Mouse (Mus musculus): ENCODE results near the gene Tcl1.
A peak's percentile ranks its signal among the peaks of the same experiment; 100 is the strongest.
"Not testable (repeated sequence)": the region's sequence is repeated elsewhere in the genome, so short reads cannot be mapped to it uniquely, and the experiment has no call there.

Gene Tcl1

DNA sequence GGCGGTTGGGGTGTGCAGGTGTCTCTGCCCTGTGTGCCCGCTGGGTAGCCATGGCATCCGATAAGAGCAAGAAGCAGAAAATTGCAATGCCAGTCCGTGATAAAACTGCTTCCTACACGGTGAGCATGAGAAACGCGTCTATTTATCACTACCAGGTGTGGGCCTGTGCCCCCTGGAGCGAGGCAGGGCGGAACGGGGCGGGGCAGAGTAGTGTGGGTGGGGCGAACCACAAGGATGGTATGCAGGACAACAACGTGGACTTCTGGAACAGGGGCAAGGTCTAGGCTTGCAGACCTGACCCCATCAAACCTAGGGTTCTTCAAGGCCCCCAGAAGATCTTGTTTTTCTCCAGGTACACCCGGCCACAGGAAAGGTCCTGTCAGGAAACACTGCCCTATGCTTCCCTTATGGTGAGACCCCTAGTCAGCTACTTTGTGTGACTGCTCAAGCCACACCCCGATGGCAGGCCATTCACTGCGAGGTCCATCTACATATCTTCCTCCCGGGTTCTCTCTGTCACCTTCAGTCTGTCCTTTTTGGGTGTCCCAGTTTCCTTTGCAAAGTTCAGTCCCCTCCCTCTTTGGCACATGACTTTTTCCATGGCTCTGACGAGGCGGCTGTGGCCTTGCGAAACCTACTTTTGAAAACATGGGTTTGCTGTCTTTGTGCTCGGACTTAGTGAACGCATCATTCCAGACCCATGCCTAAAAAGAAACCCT, at the start of gene Tcl1:
Gene Tcl1, minus strand, starts transcription at position 193 of the 719 bp plus-strand sequence.
- no peak for DNase-seq

DNA sequence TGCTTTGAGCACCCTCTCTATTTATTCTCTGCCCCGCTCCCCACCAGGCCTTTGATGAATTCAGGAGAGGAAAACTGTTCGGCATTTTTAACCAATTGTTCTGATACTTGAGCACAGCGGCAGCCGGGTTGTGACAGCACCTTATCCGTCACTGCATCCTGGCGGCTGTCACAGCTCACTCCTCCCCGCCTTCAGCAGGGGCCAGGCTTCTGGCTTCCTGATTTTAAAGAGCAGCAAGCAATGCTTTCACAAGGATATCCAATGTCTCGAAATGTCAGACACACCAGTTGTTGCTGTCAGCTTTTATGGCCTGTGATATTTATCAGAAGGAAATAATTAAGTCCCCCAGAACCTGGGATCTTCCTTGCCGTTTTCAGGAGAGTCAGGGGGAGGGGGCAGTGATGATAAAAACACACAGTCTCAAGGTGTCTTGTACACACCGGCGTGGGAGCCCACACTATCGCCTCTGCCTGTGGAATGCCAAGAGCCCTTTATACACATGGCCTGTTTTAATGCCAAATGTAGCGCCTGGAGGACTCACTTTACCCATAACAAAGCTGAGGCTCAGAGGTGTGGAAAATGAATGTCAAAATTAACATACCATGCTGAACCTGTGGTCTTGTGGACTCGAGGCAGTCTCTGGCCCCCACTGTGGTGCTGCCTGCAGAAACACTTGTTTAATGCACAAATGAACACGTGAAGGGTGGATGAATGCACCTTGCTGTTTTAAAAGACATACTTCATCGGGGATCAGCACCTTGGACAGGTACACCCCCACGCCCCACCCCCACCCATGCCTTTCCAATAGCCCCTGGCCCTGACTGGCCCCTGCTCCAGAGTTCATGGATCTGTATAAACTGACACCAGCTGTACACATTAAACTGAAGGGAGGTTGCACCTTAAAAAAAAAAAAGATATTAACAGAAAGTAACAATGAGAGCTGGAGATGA, 48.7 kb upstream of the Tcl1 start:
- DNase-seq, result no peak

DNA sequence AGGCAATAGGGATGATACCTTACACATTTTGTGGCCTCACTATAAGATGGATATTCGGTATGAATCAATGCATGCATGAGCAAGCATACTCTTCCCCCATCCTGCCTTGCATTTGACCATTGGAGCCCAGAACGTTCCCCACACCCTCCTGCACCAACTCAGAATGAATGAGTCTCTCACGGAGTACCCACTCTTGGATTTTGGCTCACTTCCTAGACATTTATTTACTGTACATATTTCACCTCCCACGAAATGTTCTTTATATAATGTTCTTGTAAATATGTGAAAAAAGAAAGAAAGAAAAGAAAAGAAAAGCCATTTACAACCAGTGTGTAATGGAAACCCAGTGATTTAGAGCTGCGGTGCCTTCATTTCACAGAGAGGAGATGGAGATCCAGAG, 44.5 kb upstream of the Tcl1 start:
- no peak for DNase-seq

DNA sequence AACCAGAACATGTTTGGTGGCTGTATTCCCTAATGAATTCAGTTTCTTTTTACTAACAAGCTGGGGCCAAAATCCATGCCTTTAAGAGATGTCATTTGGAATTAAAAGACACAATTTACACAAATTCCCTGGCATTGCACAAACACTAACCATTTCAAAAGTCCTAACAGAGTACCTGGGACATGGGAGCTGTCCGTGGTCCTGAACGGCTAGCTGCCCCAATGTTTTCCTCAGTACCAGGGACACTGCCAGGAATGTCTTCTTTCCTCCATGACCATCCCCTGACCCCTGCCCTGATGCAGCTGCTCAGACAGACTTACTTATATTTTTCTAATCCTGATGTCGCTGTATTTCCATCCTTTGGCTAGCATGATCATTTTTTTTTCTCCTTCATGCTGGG, 43.5 kb upstream of the Tcl1 start:
- DNase-seq, result no peak

DNA sequence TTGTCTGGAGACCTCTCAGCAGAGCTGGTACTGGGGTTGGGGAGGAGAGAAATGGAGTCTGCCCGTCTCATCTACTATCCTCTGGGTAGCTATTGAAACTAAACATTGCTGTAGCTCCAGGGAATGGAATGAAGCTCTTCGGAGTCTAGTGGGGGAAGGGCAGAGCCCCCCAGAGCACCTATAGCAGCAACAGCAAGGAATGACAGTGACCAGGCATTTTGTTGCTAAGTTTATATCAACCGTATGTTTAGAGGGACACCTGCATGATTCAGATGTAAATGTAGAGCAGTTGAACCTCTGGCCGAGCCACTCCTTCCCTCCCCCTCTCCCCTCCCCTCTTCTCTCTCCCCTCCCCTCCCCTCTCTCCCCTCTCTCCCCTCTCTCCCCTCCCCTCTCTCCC, 36.6 kb upstream of the Tcl1 start:
- no peak for DNase-seq

DNA sequence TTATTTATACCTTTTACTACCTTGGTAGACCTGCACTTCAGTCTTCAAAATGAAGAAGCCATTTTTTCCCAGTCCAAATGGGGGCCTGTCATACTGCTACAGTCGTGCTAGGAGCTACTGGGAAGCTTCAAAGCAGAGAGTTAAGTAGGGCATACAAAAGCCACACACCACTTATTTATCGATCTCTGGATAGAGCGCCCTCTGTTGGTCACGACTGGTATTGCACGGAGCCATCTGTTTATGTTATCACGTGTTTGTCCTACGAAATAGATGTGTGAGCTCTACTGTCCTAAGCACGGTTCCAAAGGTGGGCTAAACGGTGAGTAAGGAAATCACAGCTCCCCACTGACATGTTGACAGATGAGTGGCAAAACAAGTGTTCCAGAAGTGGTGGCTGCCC, 36.2 kb upstream of the Tcl1 start:
- no peak for DNase-seq

DNA sequence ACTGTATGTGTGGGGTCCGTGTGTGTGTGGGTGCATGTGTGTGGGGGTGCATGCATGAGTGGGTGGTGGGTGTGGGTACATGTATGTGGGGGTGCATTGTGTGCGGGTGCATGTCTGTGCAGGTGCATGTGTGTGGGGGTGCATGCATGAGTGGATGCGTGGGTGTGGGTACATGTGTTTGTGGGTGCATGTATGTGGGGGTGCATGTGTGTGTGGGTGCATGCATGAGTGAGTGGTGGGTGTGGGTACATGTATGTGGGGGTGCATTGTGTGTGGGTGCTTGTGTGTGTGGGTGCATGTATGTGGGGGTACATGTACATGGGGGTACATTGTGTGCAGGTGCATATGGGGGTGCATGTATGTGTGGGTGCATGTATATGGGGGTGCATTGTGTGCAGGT, 31.2 kb upstream of the Tcl1 start:
- DNase-seq, result no peak

DNA sequence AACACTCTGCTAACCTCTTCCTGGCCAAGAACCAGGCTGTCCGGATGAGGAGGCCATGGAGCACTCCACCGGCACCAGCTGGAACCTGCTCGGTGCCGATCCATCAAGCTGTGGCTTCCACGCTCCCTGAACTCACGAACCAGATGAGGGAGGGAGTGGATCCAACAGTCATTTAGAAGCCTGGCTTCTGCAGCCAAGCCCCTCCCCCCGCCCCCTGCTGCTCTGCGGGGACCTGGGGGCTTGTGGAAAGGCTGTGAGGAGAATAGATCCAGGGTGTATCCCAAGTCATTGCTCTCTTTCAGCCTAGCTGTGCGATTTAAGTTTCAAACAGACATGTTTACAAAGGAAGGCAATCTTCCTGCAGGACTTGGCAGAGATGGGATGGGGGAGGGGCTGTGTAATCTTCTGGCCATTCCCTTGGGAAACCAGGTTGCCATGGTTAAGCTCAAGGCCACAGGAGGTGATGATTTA, 26.2 kb upstream of the Tcl1 start:
- DNase-seq, result no peak

DNA sequence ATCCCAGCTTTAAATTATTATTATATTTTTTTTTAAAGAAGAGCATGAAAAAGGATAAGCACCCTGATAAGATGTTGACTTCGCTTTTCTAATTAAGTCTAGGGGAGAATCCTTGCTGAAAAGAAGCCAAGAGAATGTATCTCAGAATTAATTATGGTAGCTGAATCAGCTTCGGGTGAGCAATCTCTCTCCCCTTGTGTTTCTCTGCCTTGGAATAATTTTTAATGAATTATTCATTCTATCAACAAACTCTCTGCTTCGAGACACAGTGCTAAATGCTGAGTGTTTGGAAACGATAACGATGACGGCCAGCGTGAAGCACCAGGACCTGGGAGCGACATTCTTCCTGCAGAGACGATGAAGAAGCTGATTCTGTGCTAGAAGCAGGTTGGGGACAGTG, 16.5 kb upstream of the Tcl1 start:
- DNase-seq, result no peak

DNA sequence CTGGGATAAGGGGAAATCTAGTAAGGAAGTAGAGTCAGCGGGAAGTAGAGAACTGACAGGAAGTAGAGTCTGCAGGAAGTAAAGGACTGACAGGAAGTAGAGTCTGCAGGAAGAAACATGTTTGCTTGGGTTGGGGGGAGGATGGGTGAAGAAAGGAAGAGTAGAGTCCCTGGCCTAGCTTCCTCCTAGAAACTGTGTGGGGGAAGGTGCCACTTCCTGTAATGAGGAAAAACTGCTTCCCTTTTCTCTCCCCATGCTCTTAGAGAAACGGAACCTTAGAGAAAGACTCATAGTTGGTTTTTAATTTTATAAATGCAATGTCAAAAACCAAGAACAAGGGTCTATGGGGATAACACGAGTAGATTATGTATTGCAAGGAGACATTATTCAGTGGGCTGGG, 12.5 kb upstream of the Tcl1 start:
- DNase-seq, result no peak

DNA sequence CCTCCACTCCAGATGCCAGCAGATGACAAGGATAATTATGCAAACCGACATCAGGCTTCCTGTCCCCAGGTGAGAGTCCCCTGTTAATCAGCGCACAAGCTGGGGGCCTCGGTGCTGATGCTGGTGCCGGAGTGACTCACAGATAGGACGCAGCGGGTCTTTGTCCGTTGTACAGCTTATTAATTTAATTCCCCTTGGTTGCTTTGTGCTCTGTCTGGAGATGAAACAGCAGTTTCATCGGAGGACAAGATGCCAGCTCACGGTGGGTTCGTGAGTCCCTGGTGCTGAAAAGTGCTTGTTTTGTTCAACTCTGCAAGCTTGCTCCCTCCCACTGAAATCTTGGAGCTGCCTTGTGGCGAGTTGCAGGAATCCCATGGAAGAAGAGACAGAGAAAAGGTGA, 11.8 kb upstream of the Tcl1 start:
- no peak for DNase-seq

DNA sequence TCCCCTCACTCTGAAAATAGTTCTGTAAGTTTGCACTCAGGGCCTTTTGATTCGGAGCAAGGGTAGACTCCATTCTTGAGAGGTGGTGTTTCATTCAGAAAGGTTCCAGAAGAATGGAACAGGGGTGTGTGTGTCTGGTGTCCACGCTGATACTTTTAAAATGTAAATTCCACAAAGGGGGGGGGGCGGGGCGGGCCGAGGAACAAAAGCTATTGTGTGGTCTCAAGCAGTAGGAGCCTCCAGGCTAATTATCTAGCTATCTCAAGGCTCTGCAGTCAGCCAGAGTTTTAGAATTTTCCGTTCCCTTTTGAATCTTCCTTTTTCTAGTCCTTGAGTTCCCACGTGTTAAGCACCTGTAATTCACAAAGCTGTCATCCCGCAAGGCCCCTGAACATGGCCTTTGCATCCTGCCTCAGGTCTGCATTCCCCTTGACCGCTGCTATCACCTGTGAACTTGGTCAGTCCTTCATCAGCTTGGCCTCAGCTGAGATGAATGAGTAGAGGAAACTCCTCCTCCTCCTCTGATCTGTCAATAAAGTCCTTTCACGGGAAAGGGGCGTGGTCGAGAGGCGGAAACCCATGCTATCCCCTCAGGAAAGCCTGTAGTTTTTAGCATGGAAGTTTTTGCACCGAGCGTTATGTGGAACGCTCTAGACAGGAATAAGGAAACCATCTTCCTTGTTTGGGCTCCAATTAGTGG, 2.2 kb upstream of the Tcl1 start:
- DNase-seq, result no peak

DNA sequence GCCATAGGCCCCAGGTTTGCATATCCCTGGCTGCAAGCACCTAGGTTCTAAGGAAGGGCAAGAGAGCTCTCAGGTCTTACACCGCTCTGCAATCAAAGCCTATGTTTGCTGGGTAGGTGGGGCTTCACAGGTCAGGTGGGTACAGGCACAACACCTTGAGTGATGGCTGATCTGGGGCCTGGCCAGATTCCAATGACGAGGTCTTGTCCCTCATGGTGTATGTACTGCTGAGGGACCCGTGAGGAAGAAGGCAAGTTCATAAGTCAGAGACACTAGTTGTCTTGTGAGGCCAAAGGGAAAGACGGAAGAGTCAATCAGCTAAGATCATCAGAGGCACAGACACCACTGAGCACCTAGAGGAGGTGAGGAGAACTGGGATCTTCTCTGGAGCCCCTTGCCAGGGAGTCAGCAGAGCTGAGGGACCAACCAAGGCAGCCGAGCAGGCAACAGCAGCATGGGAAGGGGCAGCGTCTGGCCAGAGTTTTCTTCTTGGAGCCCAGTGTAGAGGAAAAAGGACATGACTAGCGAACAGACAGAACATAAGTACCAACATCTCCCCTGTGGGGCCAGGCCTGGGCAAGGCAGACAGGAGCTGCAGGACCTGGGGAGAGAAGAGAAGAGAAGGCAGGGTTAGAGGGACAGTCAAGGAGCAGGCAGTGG, 5.4 kb downstream of the Tcl1 start:
- no peak for DNase-seq

DNA sequence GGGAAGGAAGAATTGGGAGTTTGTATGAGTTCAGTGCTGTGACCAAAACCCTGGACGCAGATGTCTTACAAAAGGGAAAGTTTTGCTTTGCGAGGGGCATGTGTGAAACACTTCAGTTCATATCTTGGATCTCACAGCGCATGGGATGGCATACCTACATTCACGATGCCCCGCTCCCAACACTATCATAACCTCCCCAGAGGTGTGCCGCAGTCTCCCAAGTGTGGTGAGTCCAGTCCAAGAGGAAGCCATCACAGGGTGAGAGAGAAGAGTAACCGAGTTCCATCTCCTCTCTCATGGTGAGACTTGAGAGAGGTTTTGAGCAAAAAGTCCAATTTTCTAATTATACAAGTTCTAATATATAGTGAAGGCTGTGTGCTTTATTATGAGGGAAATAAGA, 13.4 kb downstream of the Tcl1 start:
- no peak for DNase-seq

DNA sequence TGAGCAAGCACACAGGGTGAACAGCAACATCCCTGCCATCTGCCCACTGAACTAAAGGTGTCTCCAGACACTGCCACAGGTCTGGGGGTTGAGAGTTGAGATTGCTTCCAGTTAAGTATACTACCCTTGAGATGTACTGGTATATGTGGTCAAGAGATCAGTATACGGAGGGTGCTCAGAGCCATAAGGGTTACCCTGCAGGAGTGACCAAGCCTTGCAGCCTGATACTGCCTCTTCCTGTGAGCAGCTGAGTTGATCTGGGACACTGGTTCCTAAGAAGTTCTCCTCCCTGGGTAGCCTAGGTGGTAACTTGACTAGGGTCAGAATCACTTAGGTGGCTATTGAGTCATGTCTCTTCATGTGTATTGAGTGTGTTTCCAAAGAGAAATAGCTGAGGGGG, 14.2 kb downstream of the Tcl1 start:
- DNase-seq, result no peak

DNA sequence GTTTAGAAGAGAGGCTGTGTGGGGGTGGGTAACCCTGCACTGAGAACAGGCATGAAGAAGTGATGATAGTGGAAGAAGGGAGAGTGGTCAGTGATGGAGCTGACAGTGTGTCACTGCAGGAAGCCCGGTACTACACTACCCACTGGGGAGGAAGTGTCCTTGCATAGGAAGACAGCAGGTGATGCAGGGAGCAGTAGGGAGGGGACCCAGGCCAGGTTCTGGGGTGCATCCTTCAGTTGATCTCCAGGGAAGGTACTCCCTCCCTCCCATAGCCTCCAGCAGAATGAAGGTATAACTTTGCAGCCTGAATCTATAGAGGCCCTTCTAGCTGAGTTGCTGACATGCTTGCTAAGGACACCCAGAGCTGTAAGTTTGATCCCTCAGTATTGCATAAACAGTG, 15.5 kb downstream of the Tcl1 start:
- DNase-seq, result no peak

DNA sequence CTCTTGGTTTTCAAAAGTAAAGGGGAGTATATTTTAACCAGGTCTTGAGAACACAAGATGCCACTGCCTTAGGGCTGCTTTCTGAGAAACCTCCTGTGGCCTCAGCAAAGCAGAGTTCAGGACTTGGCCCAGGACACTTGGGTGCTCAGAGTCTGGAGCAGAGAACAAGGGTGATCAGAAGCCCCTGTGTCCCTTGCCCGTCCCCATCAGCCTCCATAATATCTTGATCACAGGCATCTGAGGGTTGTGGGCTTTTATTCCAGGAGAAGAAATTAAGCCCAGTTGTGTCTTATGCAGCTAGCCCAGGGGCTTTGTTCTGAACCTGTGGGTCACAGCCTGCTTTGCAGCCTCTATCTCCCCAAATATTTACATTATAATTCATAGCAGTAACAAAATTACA, 20.9 kb downstream of the Tcl1 start, which contains the start of gene Tcl1b4:
Gene Tcl1b4, plus strand, starts transcription at position 301 of the 400 bp plus-strand sequence.
- DNase-seq, result not testable (repeated sequence)

DNA sequence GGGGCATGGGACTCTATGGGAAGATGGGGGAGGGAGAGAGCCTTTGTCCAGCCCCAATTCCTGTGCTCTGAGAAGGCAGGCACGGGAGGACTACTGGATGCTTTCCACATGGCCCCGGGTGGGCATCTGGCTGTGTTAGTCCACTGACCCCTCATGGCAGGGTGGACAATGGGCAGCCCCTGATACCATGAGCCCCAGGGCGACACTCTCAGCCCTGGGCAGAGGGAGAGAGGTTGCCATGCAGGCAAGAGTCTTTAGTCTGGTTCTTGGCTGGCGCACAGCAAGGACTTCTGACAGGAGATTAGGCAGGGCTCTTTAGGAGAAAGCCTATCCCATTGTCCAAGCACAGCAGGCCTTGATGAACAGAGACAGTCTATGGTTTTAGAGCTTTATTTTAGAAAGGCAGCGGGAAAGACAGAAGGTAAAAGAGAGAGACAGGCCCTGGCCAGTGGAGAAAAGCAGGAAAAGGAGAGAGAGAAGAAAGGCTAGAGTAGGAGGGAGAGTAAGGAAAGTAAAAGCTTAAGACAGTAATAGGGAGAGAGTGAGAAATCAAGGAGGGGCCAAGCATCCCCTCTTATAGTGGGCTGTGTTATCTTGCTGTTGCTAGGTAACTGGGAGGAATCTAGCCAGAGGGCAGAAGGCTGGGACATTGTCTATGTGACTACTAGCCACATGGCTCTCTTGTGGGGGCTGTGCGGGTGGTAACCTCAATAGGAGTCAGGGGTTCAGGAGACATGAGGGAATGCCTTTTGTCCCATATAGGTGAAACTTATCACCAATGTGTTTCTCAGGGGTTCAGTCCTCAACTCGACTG, 22.7 kb downstream of the Tcl1 start:
- DNase-seq, result not testable (repeated sequence)

DNA sequence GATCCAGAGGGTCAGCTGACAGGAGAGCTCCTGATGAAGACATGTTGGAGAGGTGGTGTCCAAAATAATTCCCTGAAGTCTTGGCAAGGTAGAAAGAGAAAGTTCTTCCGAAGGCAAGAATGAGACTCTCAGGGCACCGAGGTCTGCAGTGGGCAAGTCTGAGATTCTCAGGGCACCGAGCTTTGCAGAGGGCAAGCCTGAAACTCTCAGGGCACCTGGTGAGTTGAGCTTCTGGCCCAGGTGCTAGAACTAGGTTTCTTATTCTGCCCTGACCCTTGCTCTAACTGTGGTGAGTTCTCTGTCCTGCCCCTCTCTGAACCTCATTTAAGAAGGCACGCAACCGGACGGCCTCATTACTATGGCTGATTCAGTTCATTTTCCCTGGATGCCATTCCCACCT, 31.9 kb downstream of the Tcl1 start, which contains the start of gene Tcl1b3:
Gene Tcl1b3, plus strand, starts transcription at position 301 of the 400 bp plus-strand sequence.
- not testable (repeated sequence) for DNase-seq

DNA sequence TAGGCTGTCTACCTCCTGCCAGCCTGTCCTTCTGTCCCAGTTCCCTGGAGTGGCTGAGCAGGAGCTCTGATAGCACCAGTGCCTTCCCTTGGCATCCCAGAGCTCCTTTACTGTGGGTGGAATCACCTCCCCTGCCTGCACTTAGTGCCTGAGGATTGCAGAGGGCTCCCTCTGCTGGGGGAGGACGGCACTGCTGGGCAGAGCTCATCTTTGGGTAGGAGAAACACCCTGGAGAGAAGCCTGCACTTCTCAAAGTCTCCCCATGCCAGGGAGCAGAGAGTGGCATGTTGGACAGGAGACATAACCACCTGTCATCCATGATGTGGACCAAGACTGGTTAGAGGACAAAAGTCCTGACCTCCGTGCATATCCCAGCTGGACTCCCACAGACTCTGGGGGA, 33.6 kb downstream of the Tcl1 start:
- peak; percentile 9 for DNase-seq

DNA sequence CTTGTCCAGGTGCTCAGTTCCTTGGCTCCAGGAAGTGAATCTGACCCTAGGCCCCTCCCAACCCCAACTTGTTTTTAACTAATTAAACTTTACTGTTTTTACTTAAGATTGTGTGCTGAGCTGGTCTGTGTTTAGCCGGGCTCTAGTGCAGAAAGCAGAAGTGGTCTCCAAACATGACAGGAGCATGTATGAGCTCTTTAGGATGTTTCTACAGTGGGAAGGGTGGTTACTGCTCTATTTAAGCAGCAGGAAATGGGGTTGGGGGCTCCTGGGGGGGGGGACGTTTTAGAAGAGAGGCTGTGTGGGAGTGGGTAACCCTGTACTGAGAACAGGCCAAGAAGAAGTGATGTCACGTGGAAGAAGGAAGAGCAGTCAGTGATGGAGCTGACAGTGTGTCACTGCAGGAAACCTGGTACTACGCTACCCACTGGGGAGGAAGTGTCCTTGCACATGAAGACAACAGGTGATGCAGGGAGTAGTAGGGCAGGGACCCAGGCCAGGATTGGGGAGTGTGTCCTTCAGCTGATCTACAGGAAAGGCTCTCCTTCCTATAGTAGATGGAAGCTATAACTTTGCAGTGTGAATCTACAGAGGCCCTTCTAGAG, 41.5 kb downstream of the Tcl1 start:
- DNase-seq, result not testable (repeated sequence)

All from right cerebral cortex, postnatal 14 days (tissue).